Mouse (Mus musculus) midbrain, embryonic 11.5 days (tissue): ENCODE measurements around the gene Chmp3. TPM values are rescaled to one million over a fixed set of nuclear protein-coding genes. Genes with fewer than 3 reads are reported as not detected.
A peak's percentile ranks its signal among the peaks of the same experiment; 100 is the strongest.

Experiments
- ATAC-seq: fragments of 200-750 bp; cut with Nextera tagmentation; 2 replicates; pipeline ENCODE4 v1.8.0; 2017; ENCODE audit warnings: moderate TSS enrichment, moderate library complexity; ENCODE audit not compliant: low FRiP score
- DNase-seq: peaks from one replicate; pipeline ENCODE4 v3.0.0; 2015; ENCODE audit warnings: low spot score; ENCODE audit errors: missing footprints
- H3K27ac ChIP-seq: fragments of 300-500 bp; sonication (generic); 2 replicates; pipeline ENCODE4 v1.5.1; 2014; ENCODE audit warnings: low read depth, low read length
- H3K27me3 ChIP-seq: fragments of 300-500 bp; sonication (generic); 2 replicates; pipeline ENCODE4 v1.6.1; 2014; ENCODE audit warnings: mild to moderate bottlenecking, low read length, moderate library complexity, mixed read lengths; ENCODE audit not compliant: control insufficient read depth, insufficient read depth
- H3K36me3 ChIP-seq: fragments of 300-500 bp; sonication (generic); 2 replicates; pipeline ENCODE4 v1.6.1; 2014; ENCODE audit warnings: mild to moderate bottlenecking, low read length, moderate library complexity, mixed read lengths; ENCODE audit not compliant: control insufficient read depth, insufficient read depth
- H3K4me1 ChIP-seq: fragments of 300-500 bp; sonication (generic); 2 replicates; pipeline ENCODE4 v1.6.1; 2014; ENCODE audit warnings: low read length; ENCODE audit not compliant: control insufficient read depth, insufficient read depth
- H3K4me2 ChIP-seq: fragments of 300-500 bp; sonication (generic); 2 replicates; pipeline ENCODE4 v1.6.1; 2014; ENCODE audit warnings: mild to moderate bottlenecking, moderate library complexity
- H3K4me3 ChIP-seq: fragments of 300-500 bp; sonication (generic); 2 replicates; pipeline ENCODE4 v1.5.1; 2014; ENCODE audit warnings: low read depth, low read length
- H3K9ac ChIP-seq: fragments of 300-500 bp; sonication (generic); 2 replicates; pipeline ENCODE4 v1.6.1; 2014; ENCODE audit warnings: low read length
- H3K9me3 ChIP-seq: fragments of 300-500 bp; sonication (generic); 2 replicates; pipeline ENCODE4 v1.6.1; 2016; ENCODE audit warnings: low read length; ENCODE audit not compliant: control insufficient read depth
- WGBS: fragments of 180-500 bp; shearing (Covaris S2); extraction: QIAGEN DNeasy Blood & Tissue Kit; methylation state at CpG from one replicate; pipeline ENCODE4 v1.1.7; 2014; 5-methylcytosine and 5-hydroxymethylcytosine counted together
- polyA plus RNA-seq: library from polyadenylated mRNA; unstranded; fragments of >200 nt; fragmentation: Nextera tagmentation; extraction: Ambion mirVana; gene quantifications from 2 replicates; pipeline ENCODE4 v1.2.1, GENCODE M21; 2014

The Chmp3 gene
- polyA plus RNA-seq, 1 experiment from 2014 or later, result 48.2 TPM

DNA sequence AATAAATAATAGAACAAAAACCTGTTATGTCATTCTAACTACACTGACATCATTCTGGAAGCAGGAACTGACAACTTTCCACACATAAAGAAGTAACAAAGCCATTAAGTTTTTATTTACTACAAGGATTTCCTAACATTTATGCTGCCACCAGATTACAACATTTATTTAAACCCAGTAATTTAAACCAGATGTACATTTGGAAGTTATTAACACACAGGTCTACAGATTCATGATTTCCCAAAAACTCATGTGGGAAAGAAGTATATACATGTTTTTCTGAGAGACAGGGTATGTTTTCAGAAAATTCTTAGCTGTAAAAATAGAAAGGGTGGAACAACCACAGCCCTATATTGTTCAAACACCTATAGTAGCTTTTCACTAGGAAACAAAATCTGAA is 81.1 kb downstream of the Chmp3 start:
- Histone ChIP-seq H3K4me2 (no peak overlapping the region), H3K27me3 (no peaks in the 10 kb centered on the region), H3K9me3 (no peaks in the 10 kb centered on the region), H3K4me3 (no peak overlapping the region), H3K4me1 (peaks cover 3% of the 10 kb centered on the region; the same call in 1 of the 2 replicates), H3K36me3 (peaks cover 14% of the 10 kb centered on the region; the same call in 1 of the 2 replicates), H3K27ac (no peak overlapping the region), H3K9ac (no peak overlapping the region)
- DNase-seq (no peak), ATAC-seq (no peak)

DNA sequence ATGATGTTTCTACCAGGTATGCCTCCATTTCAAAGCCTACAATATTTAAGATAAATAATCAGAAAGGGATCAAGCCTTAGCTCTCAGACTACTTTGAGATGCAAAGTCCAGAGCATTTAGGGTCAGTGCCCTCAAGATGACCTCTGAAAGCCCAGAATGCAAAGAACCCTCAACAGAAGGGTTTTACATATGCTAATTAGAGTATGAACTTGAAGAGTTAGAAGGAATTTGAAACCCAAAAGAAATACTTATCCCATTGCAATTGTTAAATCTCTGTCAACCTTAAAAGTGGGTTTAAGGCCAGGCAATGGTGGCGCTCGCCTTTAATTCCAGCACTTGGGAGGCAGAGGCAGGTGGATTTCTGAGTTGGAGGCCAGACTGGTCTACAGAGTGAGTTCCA is 82.4 kb downstream of the Chmp3 start:
- 78% methylated on average over 2 of the region's 2 CpGs for WGBS
- Histone ChIP-seq H3K9ac (no peak overlapping the region), H3K4me3 (no peak overlapping the region), H3K9me3 (no peaks in the 10 kb centered on the region), H3K27me3 (no peaks in the 10 kb centered on the region), H3K4me2 (no peak overlapping the region), H3K36me3 (peaks cover 14% of the 10 kb centered on the region; the same call in 1 of the 2 replicates), H3K27ac (no peak overlapping the region), H3K4me1 (peaks cover 14% of the 10 kb centered on the region)
- DNase-seq (no peak), ATAC-seq (no peak)

DNA sequence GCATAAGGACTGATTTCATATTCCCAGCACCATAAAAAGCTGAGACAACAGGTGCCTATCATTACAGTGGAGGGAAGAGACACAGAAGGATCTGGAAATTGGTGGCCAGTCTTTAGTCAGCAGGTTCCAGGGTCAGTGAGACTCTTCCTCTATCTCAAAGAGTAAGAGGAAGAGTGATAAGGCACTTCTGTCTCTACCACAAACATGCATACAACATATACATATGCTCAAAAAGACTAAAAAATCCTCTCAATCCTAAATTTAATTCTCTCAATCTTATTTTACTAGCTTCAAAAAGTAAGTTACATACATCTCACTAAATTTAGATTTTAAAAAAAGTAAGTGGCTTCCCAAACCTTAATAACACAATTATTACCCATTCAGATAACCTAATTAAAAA is 83.7 kb downstream of the Chmp3 start:
- H3K4me1 ChIP-seq, result peaks cover 20% of the 10 kb centered on the region
- no peaks in the 10 kb centered on the region for H3K27me3 ChIP-seq
- no peak overlapping the region for H3K4me3 ChIP-seq
- H3K9me3 ChIP-seq, result no peaks in the 10 kb centered on the region
- no peak for DNase-seq
- no peak overlapping the region for H3K9ac ChIP-seq
- H3K4me2 ChIP-seq, result no peak overlapping the region
- H3K27ac ChIP-seq, result no peak overlapping the region
- H3K36me3 ChIP-seq, result peaks cover 14% of the 10 kb centered on the region; the same call in 1 of the 2 replicates
- no peak for ATAC-seq

DNA sequence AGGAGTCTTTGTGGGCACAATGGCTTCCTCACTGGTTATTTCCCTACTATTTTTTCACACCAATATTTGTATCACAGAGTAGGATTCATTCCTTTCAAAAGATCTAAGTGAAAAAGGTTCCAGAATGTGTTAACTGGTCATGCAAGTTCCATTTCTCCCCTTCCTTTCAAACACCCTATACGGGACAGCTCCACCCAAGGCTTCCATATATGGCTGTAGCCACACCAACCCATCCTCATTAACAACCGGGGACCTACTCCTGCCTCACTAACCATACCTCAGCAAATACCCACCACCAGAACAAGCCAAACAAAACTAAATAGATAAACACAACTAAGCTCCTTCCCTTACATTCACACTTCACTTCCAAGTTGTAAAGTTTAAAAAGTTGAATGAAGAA is 87.6 kb downstream of the Chmp3 start:
- peaks cover 9% of the 10 kb centered on the region; the same call in 1 of the 2 replicates for H3K36me3 ChIP-seq
- no peaks in the 10 kb centered on the region for H3K27me3 ChIP-seq
- 29% methylated on average over 2 of the region's 2 CpGs for WGBS
- ATAC-seq, result no peak
- H3K4me3 ChIP-seq, result peak overlapping the region; percentile 87
- H3K27ac ChIP-seq, result no peak overlapping the region
- peaks cover 20% of the 10 kb centered on the region for H3K4me1 ChIP-seq
- peak overlapping the region; percentile 79 for H3K4me2 ChIP-seq
- no peak for DNase-seq
- no peak overlapping the region; the same call in 1 of the 2 replicates for H3K9ac ChIP-seq
- H3K9me3 ChIP-seq, result no peaks in the 10 kb centered on the region

DNA sequence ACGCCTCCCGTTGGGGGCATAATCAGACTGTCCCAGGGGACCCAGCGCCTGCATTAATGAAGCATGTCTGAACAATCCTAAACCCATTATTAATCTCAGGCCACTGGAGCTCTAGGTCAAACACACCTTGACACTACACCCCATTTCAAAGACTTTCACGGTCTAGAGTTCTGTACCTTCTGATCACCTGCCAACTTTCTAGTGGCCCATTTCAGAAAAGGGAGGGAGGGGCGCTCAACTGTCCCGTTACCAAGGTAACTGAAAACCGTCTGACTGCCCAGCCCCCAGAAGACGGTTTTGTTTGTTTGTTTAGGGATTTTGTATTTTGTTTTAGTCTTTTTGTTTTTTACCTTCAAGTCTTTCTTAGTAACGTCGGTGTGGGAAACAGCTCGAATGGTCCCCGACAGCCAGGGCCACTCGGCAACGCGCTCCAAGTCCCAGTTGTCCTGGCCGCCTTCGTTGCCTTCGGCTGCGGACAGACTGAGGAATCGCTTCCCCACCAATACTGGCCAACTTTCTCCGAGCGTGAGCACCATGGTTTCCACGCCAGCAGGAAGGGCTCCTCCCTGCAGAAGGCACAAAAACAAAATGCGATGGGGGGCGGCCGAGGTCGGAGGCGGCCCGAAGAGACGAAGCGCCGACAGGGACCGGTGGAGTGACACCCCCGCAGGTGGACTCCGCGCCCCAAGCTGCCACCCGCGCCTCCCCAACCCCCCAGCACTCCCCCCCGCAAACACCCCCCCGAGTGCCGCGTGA is 88.3 kb downstream of the Chmp3 start:
- WGBS, result 2% methylated on average over 42 of the region's 42 CpGs
- peaks cover 20% of the 10 kb centered on the region for H3K4me1 ChIP-seq

More for the DNA sequence above, 88.3 kb downstream of the Chmp3 start:
- Histone ChIP-seq H3K4me2 (peak overlapping the region; percentile 79), H3K4me3 (peak overlapping the region; percentile 87), H3K9ac (peak overlapping the region; percentile 93), H3K36me3 (peaks cover 7% of the 10 kb centered on the region; the same call in 1 of the 2 replicates), H3K27me3 (no peaks in the 10 kb centered on the region; the same call in 1 of the 2 replicates), H3K9me3 (no peaks in the 10 kb centered on the region), H3K27ac (peak overlapping the region; percentile 99)
- peak; percentile 93 for DNase-seq
- ATAC-seq, result peak; percentile 0; the same call in 1 of the 2 replicates

Other genes starting within 250 kb of the Chmp3 start
- gene Smyd1, start 221.6 kb upstream of the Chmp3 start, polyA plus RNA-seq, result 0.12 and 0.15 TPM in 2 replicates
- gene Cd8b1, start 221.0 kb upstream of the Chmp3 start, polyA plus RNA-seq, result not detected in 2 replicates
- not detected in 2 replicates for gene Cd8a, start 170.4 kb upstream of the Chmp3 start, polyA plus RNA-seq
- 8.3 and 8.6 TPM in 2 replicates for gene Rmnd5a, start 103.2 kb upstream of the Chmp3 start, polyA plus RNA-seq
- gene Rnf103, start 49.9 kb upstream of the Chmp3 start, polyA plus RNA-seq, result 16.4 and 19.3 TPM in 2 replicates
- 59.1 and 69.2 TPM in 2 replicates for gene Kdm3a, start 89.2 kb downstream of the Chmp3 start, polyA plus RNA-seq
- gene Reep1, start 163.8 kb downstream of the Chmp3 start, polyA plus RNA-seq, result 72.1 TPM in 2 replicates